Mouse (Mus musculus) thymus, adult 2 months (tissue): ENCODE results near the gene Grm6. TPM values are rescaled to one million over a fixed set of nuclear protein-coding genes. Genes with fewer than 3 reads are reported as not detected.
A peak's percentile ranks its signal among the peaks of the same experiment; 100 is the strongest.

ENCODE experiments used
- DNase-seq: peaks from one replicate; pipeline ENCODE4 v3.0.0; 2021
- H3K27ac ChIP-seq: fragments of 200-500 bp; 2 replicates; pipeline ENCODE4 v1.5.1; 2012; ENCODE audit warnings: low read length, control low read depth; ENCODE audit not compliant: control insufficient read depth, insufficient read depth
- H3K27me3 ChIP-seq: fragments of 200-500 bp; 2 replicates; pipeline ENCODE4 v1.6.1; 2012; ENCODE audit warnings: mild to moderate bottlenecking, low read length, moderate library complexity, mixed read lengths; ENCODE audit not compliant: control insufficient read depth, insufficient read depth
- H3K36me3 ChIP-seq: fragments of 200-500 bp; 2 replicates; pipeline ENCODE4 v1.6.1; 2012; ENCODE audit warnings: mild to moderate bottlenecking, low read length, moderate library complexity; ENCODE audit not compliant: control insufficient read depth, insufficient read depth
- H3K4me1 ChIP-seq: fragments of 200-500 bp; replicated peaks from 2 replicates; pipeline ENCODE4 v1.6.1; 2012; ENCODE audit warnings: low read length; ENCODE audit not compliant: control insufficient read depth, insufficient read depth
- H3K4me3 ChIP-seq: fragments of 200-500 bp; 2 replicates; pipeline ENCODE4 v1.5.1; 2012; ENCODE audit warnings: mild to moderate bottlenecking, low read length, control low read depth, moderate library complexity; ENCODE audit not compliant: control insufficient read depth, insufficient read depth
- CTCF ChIP-seq: fragments of 200-500 bp; IDR thresholded peaks from 2 replicates; pipeline ENCODE4 v1.5.1; 2012; ENCODE audit warnings: mild to moderate bottlenecking, control low read depth, low read length, moderate library complexity, borderline replicate concordance; ENCODE audit not compliant: control insufficient read depth, poor library complexity, insufficient read depth; ENCODE audit errors: extremely low read depth
- POLR2A ChIP-seq: fragments of 200-500 bp; IDR thresholded peaks from 2 replicates; pipeline ENCODE4 v1.6.1; 2012; ENCODE audit warnings: mild to moderate bottlenecking, low read length, control low read depth, moderate library complexity; ENCODE audit not compliant: control insufficient read depth, poor library complexity, insufficient read depth; ENCODE audit errors: extremely low read depth
- WGBS: fragments of 180-500 bp; shearing (Covaris S2); methylation state at CpG from one replicate; pipeline ENCODE4 v1.1.7; 2018; 5-methylcytosine and 5-hydroxymethylcytosine counted together
- polyA plus RNA-seq: library from polyadenylated mRNA; depleted of rRNA; stranded (reverse); fragments of >200 nt; gene quantifications from 2 replicates; pipeline ENCODE4 v1.2.3, GENCODE M21; 2012

The Grm6 gene
- polyA plus RNA-seq, 1 experiment = 2.3 TPM

DNA sequence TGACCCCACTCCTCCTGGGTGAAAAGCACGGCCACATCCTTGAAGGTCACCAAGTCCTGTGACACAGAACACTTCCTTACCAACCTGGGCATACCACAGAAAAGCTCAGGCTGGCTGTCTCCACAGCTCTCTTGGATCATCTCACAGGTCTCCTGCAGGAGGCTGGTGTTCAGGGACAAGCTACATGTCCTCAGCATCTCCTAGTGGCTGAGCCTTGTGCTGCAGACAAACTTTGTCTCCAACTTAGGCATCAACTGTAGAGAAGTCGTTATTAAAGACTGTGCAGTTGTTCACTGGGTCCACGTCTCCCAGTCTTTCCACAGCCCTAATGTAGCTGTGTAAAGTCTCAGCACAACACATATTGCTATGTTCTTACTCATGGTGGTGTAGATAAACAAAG is 33.3 kb downstream of the Grm6 start:
- TF ChIP-seq CTCF (no peak), POLR2A (no peak)
- DNase-seq = peak; percentile 6
- Histone ChIP-seq H3K4me3 (no peak overlapping the region), H3K36me3 (no peaks in the 10 kb centered on the region), H3K27ac (no peak overlapping the region), H3K4me1 (no peaks in the 10 kb centered on the region), H3K27me3 (no peaks in the 10 kb centered on the region)
- 66% methylated on average over 3 of the region's 3 CpGs for WGBS

DNA sequence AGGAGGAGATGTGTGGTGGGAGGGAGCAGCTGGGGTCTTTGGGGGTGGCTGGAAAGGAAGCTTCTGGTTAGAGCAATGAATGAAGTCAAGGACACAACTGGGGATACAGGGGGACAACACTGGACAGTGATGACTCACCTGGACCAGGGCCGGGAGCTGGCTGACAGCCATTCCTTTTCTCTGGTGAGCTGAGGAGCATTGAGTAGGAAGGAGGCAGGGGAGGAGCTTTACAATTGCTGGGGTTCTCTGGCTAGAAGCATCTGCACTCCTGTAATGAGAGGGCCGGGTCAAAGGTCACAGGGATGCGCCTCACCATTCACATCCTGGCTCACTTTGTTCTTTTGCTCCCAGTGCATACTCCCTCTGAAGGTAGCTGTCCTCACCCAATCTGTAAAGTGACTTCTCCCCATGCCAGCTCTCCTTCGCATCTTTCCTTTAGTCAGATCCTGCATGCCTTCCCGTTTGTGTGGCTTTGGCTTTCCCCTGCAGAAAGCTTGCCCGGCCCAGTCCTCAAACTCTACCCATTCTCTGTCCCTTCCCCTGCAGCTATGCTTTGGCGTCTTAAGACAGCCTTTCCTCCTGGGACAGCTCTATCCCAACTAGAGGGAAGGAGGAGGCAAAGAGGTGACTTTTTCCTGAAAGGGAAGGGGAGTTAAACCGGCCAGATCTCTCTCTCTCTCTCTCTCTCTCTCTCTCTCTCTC is 35.9 kb downstream of the Grm6 start:
- H3K36me3 ChIP-seq = no peaks in the 10 kb centered on the region
- WGBS = 73% methylated on average over 8 of the region's 8 CpGs
- H3K4me1 ChIP-seq = no peaks in the 10 kb centered on the region
- TF ChIP-seq POLR2A (no peak), CTCF (no peak)
- no peak overlapping the region for H3K4me3 ChIP-seq
- H3K27ac ChIP-seq = no peak overlapping the region
- H3K27me3 ChIP-seq = no peaks in the 10 kb centered on the region
- no peak for DNase-seq

DNA sequence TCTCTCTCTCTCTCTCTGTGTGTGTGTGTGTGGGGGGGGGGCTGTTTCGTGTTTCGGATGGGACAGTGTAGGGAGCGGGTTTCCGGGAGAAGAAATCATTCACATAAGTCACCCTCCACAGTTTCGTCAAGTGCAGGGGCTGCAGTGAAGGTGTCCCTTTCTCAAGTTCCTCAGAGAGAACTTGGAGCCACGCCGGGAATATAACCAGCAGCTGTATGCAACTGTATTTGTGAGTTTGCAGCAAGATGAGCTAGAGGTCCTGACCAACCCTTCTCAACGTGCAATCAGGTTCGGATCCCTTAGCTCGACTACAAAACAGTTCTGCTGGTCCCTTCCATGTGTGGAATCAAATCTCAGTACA is 36.4 kb downstream of the Grm6 start:
- 45% methylated on average over 10 of the region's 10 CpGs for WGBS
- Histone ChIP-seq H3K4me3 (no peak overlapping the region), H3K27ac (no peak overlapping the region), H3K36me3 (no peaks in the 10 kb centered on the region), H3K4me1 (no peaks in the 10 kb centered on the region), H3K27me3 (no peaks in the 10 kb centered on the region)
- no peak for TF ChIP-seq POLR2A
- TF ChIP-seq CTCF = no peak
- no peak for DNase-seq

- no peak within 1 kb of the TSS for H3K4me3 ChIP-seq
- no peaks in the 10 kb centered on the region for H3K27me3 ChIP-seq
- no peaks in the 10 kb centered on the region for H3K36me3 ChIP-seq
- no peak for TF ChIP-seq POLR2A
- TF ChIP-seq CTCF = no peak
- 16% methylated on average over 26 of the region's 26 CpGs for WGBS
- no peak within 1 kb of the TSS for H3K27ac ChIP-seq
- H3K4me1 ChIP-seq = no peaks in the 10 kb centered on the region
- peak; percentile 11 for DNase-seq
These were observed 37.1 kb downstream of the Grm6 start, which contains the start of gene Zfp454 for GRCm38 (mm10) chr11:50887390-50888128. Gene Zfp454 (minus strand): TSS chr11:50887651.

DNA sequence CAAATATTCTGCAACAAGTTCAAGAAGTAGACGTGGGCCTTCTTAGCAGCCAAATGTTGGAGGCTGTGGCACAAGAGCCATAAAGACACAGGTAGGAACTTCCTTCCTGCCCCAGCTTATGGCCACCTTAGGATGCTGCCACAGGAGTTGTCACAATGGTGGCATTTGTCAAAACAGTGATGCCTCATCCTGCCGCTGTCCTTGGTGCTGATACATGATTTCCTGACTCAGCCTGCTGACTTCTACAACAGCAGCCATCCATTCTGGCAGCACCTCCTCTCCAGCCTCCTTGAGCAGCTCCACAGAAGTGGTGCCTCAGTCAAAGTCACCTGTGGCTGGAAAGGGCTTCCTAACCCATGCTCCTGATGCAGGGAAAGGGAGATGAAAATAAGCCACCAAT is 42.0 kb downstream of the Grm6 start:
- peak; percentile 18 for DNase-seq
- TF ChIP-seq CTCF (no peak), POLR2A (no peak)
- H3K4me1 ChIP-seq = no peaks in the 10 kb centered on the region
- 45% methylated on average over 2 of the region's 2 CpGs for WGBS
- H3K4me3 ChIP-seq = no peak overlapping the region
- no peaks in the 10 kb centered on the region for H3K36me3 ChIP-seq
- no peaks in the 10 kb centered on the region for H3K27me3 ChIP-seq
- H3K27ac ChIP-seq = no peak overlapping the region

- WGBS = 79% methylated on average over 1 of the region's 1 CpGs
- DNase-seq = no peak
- Histone ChIP-seq H3K4me1 (no peaks in the 10 kb centered on the region), H3K36me3 (no peaks in the 10 kb centered on the region), H3K27ac (no peak overlapping the region), H3K4me3 (no peak overlapping the region), H3K27me3 (no peaks in the 10 kb centered on the region)
- TF ChIP-seq CTCF = no peak
- TF ChIP-seq POLR2A = no peak
These were observed 46.9 kb downstream of the Grm6 start for GRCm38 (mm10) chr11:50897359-50897758.
